ENCODE assay signal across 23 mouse cellular contexts in genomic region chr4:148079944-148080596, GRCm38 (mm10). TPM values are rescaled to one million over a fixed set of nuclear protein-coding genes. Genes with fewer than 3 reads are reported as not detected.
A peak's percentile ranks its signal among the peaks of the same experiment; 100 is the strongest.
DNase-seq lines count a peak whose midpoint lies in the region; ATAC-seq and TF ChIP-seq lines count a peak whose summit lies in the region.
"Had no signal": no experiment of that assay in that cellular context is flagged by ENCODE, and none has a peak within 500 bp of the region (broad histone marks: within the 10 kb centered on the region; RNA-seq: fewer than 3 reads in every experiment).

No protein-coding gene starts in this region.

- H3K4me3 ChIP-seq in kidney, adult 2 months (ENCODE audit: insufficient read depth, low read depth, low read length), result no peak overlapping the region
- no peak overlapping the region for H3K4me3 ChIP-seq in kidney, embryonic 15.5 days (replicated peaks)
- H3K4me3 ChIP-seq: embryonic facial prominence, embryonic 13.5 days; forebrain, embryonic 10.5 days; gastrocnemius, adult 2 months; heart, embryonic 12.5 days; heart, embryonic 15.5 days had no signal

- intact Hi-C loops in heart, postnatal 25 days (cut with DNase I), result no loop called here

- no peaks in the 10 kb centered on the region for H3K27me3 ChIP-seq in kidney, adult 2 months (replicated peaks; ENCODE audit: control insufficient read depth, insufficient read depth, low read length)
- no peaks in the 10 kb centered on the region for H3K27me3 ChIP-seq in kidney, embryonic 15.5 days
- H3K27me3 ChIP-seq: embryonic facial prominence, embryonic 13.5 days; heart, embryonic 12.5 days; heart, embryonic 15.5 days had no signal

- no peaks in the 10 kb centered on the region for H3K36me3 ChIP-seq in kidney, adult 2 months (ENCODE audit: control insufficient read depth, insufficient read depth, low read length)
- peaks cover 26% of the 10 kb centered on the region for H3K36me3 ChIP-seq in kidney, embryonic 15.5 days

- no peak overlapping the region for H3K27ac ChIP-seq in kidney, adult 2 months (ENCODE audit: insufficient read depth, low read depth, low read length)
- H3K27ac ChIP-seq in kidney, embryonic 15.5 days, result no peak overlapping the region
- H3K27ac ChIP-seq: embryonic facial prominence, embryonic 13.5 days; forebrain, embryonic 10.5 days; gastrocnemius, adult 2 months; heart, embryonic 15.5 days; hindbrain, embryonic 14.5 days had no signal

- no peak for ATAC-seq in kidney, embryonic 15.5 days (replicated peaks; ENCODE audit: low FRiP score)
- ATAC-seq in erythroblast, adult 5-6 weeks (replicated peaks; ENCODE audit: low FRiP score, poor library complexity, severe bottlenecking), result no peak
- ATAC-seq: inflammation-experienced regulatory T-cells, adult 6 months had no signal

- no peak overlapping the region for H3K4me2 ChIP-seq in kidney, embryonic 15.5 days
- H3K4me2 ChIP-seq: embryonic facial prominence, embryonic 13.5 days; heart, embryonic 12.5 days; heart, embryonic 15.5 days; hindbrain, embryonic 14.5 days had no signal

- DNase-seq in heart, adult 11 months, result peak; percentile 93
- no peak for DNase-seq in heart, postnatal 25 days (ENCODE audit: low spot score)
- peak; percentile 81 for DNase-seq in kidney, adult 2 months
- DNase-seq in kidney, postnatal 10 days, result peak; percentile 50
- peak; percentile 74 for DNase-seq in kidney, postnatal 36 days
- DNase-seq in thymus, postnatal 4 days, result no peak
- DNase-seq: adrenal gland, adult 2 months; adrenal gland, postnatal 14 days; B cell, adult 2 months; gastrocnemius, adult 2 months; gastrocnemius, postnatal 14 days; heart, adult 18-20 months; heart, postnatal 10 days; heart, postnatal 4 days had no signal

- no peak for TF ChIP-seq CTCF in kidney, adult 2 months (conservative IDR thresholded peaks at IDR 0.05; ENCODE audit: insufficient read depth, insufficient read length, low read depth, low read length)

- peaks cover 22% of the 10 kb centered on the region for H3K4me1 ChIP-seq in kidney, adult 2 months (ENCODE audit: control insufficient read depth, insufficient read depth, low read length)
- H3K4me1 ChIP-seq in kidney, embryonic 15.5 days, result peaks cover 31% of the 10 kb centered on the region

- 72% methylated on average over 8 of the region's 8 CpGs for WGBS in kidney, adult 2 months
- 84% methylated on average over 8 of the region's 8 CpGs for WGBS in kidney, embryonic 15.5 days

- H3K9me3 ChIP-seq in kidney, embryonic 15.5 days (replicated peaks), result no peaks in the 10 kb centered on the region
- H3K9me3 ChIP-seq: embryonic facial prominence, embryonic 13.5 days; forebrain, embryonic 10.5 days; heart, embryonic 12.5 days; heart, embryonic 15.5 days had no signal

- TF ChIP-seq POLR2A in kidney, adult 2 months (IDR thresholded peaks at IDR 0.05; ENCODE audit: low read depth, low read length), result no peak

- H3K9ac ChIP-seq in kidney, embryonic 15.5 days, result no peak overlapping the region
- H3K9ac ChIP-seq: embryonic facial prominence, embryonic 13.5 days; forebrain, postnatal 0 days; heart, embryonic 15.5 days; hindbrain, embryonic 14.5 days had no signal

RNA-seq across cellular contexts. Expression of gene Agtrap, which starts 7.8 kb away (rescaled TPM):
- 10 to 100 TPM; 43.0 to 43.5 TPM for total RNA-seq in heart, postnatal 25 days (2021)
- polyA plus RNA-seq in kidney, adult 2 months (2012; rRNA removed), result 111 and 119 TPM in 2 replicates
- polyA plus RNA-seq in kidney, embryonic 15.5 days (2015; fragmentation: Nextera tagmentation; extraction: Ambion mirVana), result 20.6 and 24.4 TPM in 2 replicates
- 4.6 and 7.3 TPM in 2 replicates for total RNA-seq in erythroblast, adult 5-6 weeks (2015; ENCODE audit: low replicate concordance)
- total RNA-seq in erythroblast, adult 5-6 weeks (2017; ENCODE audit: low replicate concordance), result 7.4 and 9.2 TPM in 2 replicates

RNA-seq across cellular contexts. Expression of gene Mthfr, which starts 41.2 kb away (rescaled TPM):
- total RNA-seq in heart, postnatal 25 days (2021), result 10 to 100 TPM in 1 of 2 experiments, 1 to 10 TPM in 1; 9.7 to 11.3 TPM
- polyA plus RNA-seq in kidney, adult 2 months (2012; rRNA removed), result 36.3 and 48.4 TPM in 2 replicates
- polyA plus RNA-seq in kidney, embryonic 15.5 days (2015; fragmentation: Nextera tagmentation; extraction: Ambion mirVana), result 23.6 and 24.1 TPM in 2 replicates
- total RNA-seq in erythroblast, adult 5-6 weeks (2015; ENCODE audit: low replicate concordance), result 1.0 and 5.4 TPM in 2 replicates
- total RNA-seq in erythroblast, adult 5-6 weeks (2017; ENCODE audit: low replicate concordance), result 4.9 and 7.7 TPM in 2 replicates

RNA-seq across cellular contexts. Expression of gene Clcn6, which starts 41.4 kb away (rescaled TPM):
- 1 to 10 TPM; 8.6 to 8.7 TPM for total RNA-seq in heart, postnatal 25 days (2021)
- polyA plus RNA-seq in kidney, adult 2 months (2012; rRNA removed), result 28.8 and 32.3 TPM in 2 replicates
- polyA plus RNA-seq in kidney, embryonic 15.5 days (2015; fragmentation: Nextera tagmentation; extraction: Ambion mirVana), result 6.4 and 6.6 TPM in 2 replicates
- 0.63 and 2.1 TPM in 2 replicates for total RNA-seq in erythroblast, adult 5-6 weeks (2015; ENCODE audit: low replicate concordance)
- total RNA-seq in erythroblast, adult 5-6 weeks (2017; ENCODE audit: low replicate concordance), result 2.0 and 3.1 TPM in 2 replicates

RNA-seq across cellular contexts. Expression of gene Mad2l2, which starts 50.1 kb away (rescaled TPM):
- total RNA-seq in heart, postnatal 25 days (2021), result 10 to 100 TPM; 11.9 to 12.8 TPM
- polyA plus RNA-seq in kidney, adult 2 months (2012; rRNA removed), result 22.8 and 25.5 TPM in 2 replicates
- polyA plus RNA-seq in kidney, embryonic 15.5 days (2015; fragmentation: Nextera tagmentation; extraction: Ambion mirVana), result 65.5 and 69.8 TPM in 2 replicates
- total RNA-seq in erythroblast, adult 5-6 weeks (2015; ENCODE audit: low replicate concordance), result 7.3 and 8.6 TPM in 2 replicates
- total RNA-seq in erythroblast, adult 5-6 weeks (2017; ENCODE audit: low replicate concordance), result 3.4 and 7.1 TPM in 2 replicates

RNA-seq across cellular contexts. Expression of gene Draxin, which starts 50.4 kb away (rescaled TPM):
- total RNA-seq in heart, postnatal 25 days (2021), result under 1 TPM; 0.05 to 0.11 TPM
- 0.03 and 0.11 TPM in 2 replicates for polyA plus RNA-seq in kidney, adult 2 months (2012; rRNA removed)
- polyA plus RNA-seq in kidney, embryonic 15.5 days (2015; fragmentation: Nextera tagmentation; extraction: Ambion mirVana), result 0.46 and 0.62 TPM in 2 replicates
- 0.42 TPM in 1 of 2 replicates, not detected in the other for total RNA-seq in erythroblast, adult 5-6 weeks (2015; ENCODE audit: low replicate concordance)
- 0.84 TPM in 1 of 2 replicates, not detected in the other for total RNA-seq in erythroblast, adult 5-6 weeks (2017; ENCODE audit: low replicate concordance)
- total RNA-seq: heart, postnatal 10 days; heart, postnatal 4 days had no signal
- polyA plus RNA-seq: heart, embryonic 15.5 days; inflammation-experienced regulatory T-cells, adult 6 months had no signal

Comparison
In these comparisons a context has a peak if more than half of its experiments do, and no peak if none do; other contexts are left out.
1. DNase-seq: peak in heart, adult 11 months (single experiment), kidney, adult 2 months (single experiment), kidney, postnatal 10 days (single experiment) and kidney, postnatal 36 days (2 of 2); none in heart, postnatal 25 days (single experiment) and thymus, postnatal 4 days (single experiment).
2. RNA of gene Agtrap, which starts 7.8 kb away (total RNA-seq): 43.0 to 43.5 TPM in heart, postnatal 25 days; 4.6 to 9.2 TPM in erythroblast, adult 5-6 weeks; every median in the first group is over 4 times any median in the second.